Mouse (Mus musculus) thymus, adult 2 months (tissue): ENCODE measurements around the gene Stoml2.

Source experiments
- CTCF ChIP-seq: fragments of 200-500 bp; IDR thresholded peaks from 2 replicates; pipeline ENCODE4 v1.5.1; 2012; ENCODE audit warnings: mild to moderate bottlenecking, control low read depth, low read length, moderate library complexity, borderline replicate concordance; ENCODE audit not compliant: control insufficient read depth, poor library complexity, insufficient read depth; ENCODE audit errors: extremely low read depth
- POLR2A ChIP-seq: fragments of 200-500 bp; IDR thresholded peaks from 2 replicates; pipeline ENCODE4 v1.6.1; 2012; ENCODE audit warnings: mild to moderate bottlenecking, low read length, control low read depth, moderate library complexity; ENCODE audit not compliant: control insufficient read depth, poor library complexity, insufficient read depth; ENCODE audit errors: extremely low read depth

DNA sequence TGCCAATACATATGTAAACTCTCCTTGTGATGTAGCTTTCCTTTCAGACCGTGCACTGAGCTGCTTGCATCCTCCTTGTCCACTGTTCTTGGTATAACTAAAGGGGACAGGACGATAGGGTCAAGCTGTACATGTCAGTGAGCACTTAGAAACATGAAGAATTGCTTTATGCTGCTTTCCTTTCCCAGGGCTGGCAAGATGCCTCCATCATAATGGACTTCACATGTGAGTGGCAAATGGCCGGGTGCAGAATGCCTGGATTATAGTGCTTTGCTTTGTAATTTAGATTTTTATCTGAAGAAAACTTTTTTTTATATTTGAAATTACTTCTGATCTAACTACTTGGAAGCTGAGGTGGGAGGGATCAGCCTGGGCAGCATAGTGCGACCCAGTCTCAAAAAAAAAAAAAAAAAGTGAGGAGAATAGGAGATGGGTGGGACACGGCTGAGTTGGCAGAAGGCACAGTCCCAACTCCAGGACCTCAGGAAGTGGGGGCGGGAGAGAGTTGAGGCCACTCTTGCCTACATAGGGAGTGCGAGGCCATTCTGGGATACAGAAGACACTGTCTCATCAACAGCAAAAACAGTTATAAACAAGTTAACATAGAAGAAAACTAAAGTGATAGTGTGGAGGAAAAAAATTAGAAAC, 46.7 kb upstream of the Stoml2 start:
- TF ChIP-seq POLR2A (no peak), CTCF (no peak)
